Mouse (Mus musculus) forebrain, embryonic 16.5 days (tissue): Measurements from ENCODE around the gene 4933434E20Rik. TPM values are rescaled to one million over a fixed set of nuclear protein-coding genes. Genes with fewer than 3 reads are reported as not detected.

ENCODE experiments used
- ATAC-seq: fragments of 200-750 bp; cut with Nextera tagmentation; 2 replicates; pipeline ENCODE4 v1.8.0; 2017; ENCODE audit warnings: mild to moderate bottlenecking, moderate library complexity
- H3K27ac ChIP-seq: fragments of 300-500 bp; sonication (generic); 2 replicates; pipeline ENCODE4 v1.5.1; 2014; ENCODE audit warnings: low read length, control low read depth
- H3K27me3 ChIP-seq: fragments of 300-500 bp; sonication (generic); replicated peaks from 2 replicates; pipeline ENCODE4 v1.6.1; 2014; ENCODE audit warnings: low read length; ENCODE audit not compliant: control insufficient read depth, insufficient read depth
- H3K36me3 ChIP-seq: fragments of 300-500 bp; sonication (generic); 2 replicates; pipeline ENCODE4 v1.6.1; 2014; ENCODE audit not compliant: control insufficient read depth, insufficient read depth
- H3K4me1 ChIP-seq: fragments of 300-500 bp; sonication (generic); replicated peaks from 2 replicates; pipeline ENCODE4 v1.6.1; 2014; ENCODE audit warnings: low read length; ENCODE audit not compliant: control insufficient read depth, insufficient read depth
- H3K4me2 ChIP-seq: fragments of 300-500 bp; sonication (generic); 2 replicates; pipeline ENCODE4 v1.6.1; 2014; ENCODE audit warnings: mild to moderate bottlenecking, low read length, control low read depth
- H3K4me3 ChIP-seq: fragments of 300-500 bp; sonication (generic); replicated peaks from 2 replicates; pipeline ENCODE4 v1.5.1; 2014; ENCODE audit warnings: mild to moderate bottlenecking, low read length, control low read depth
- H3K9ac ChIP-seq: fragments of 300-500 bp; sonication (generic); replicated peaks from 2 replicates; pipeline ENCODE4 v1.6.1; 2014; ENCODE audit warnings: low read depth, low read length, control low read depth
- H3K9me3 ChIP-seq: fragments of 300-500 bp; sonication (generic); 2 replicates; pipeline ENCODE4 v1.6.1; 2016; ENCODE audit warnings: low read length; ENCODE audit not compliant: control insufficient read depth
- WGBS: fragments of 180-500 bp; shearing (Covaris S2); extraction: QIAGEN DNeasy Blood & Tissue Kit; methylation state at CpG from one replicate; pipeline ENCODE4 v1.1.7; 2014; 5-methylcytosine and 5-hydroxymethylcytosine counted together
- microRNA counts: library from miRNA; unstranded; fragments of <30 nt; microRNA quantifications from one replicate; lab custom pipeline; 2016
- microRNA-seq: library from miRNA; unstranded; fragments of <30 nt; microRNA quantifications from one replicate; pipeline ENCODE4, GENCODE M21; 2017
- polyA plus RNA-seq: library from polyadenylated mRNA; unstranded; fragments of >200 nt; fragmentation: Nextera tagmentation; extraction: Ambion mirVana; gene quantifications from 2 replicates; pipeline ENCODE4 v1.2.1, GENCODE M21; 2015

4933434E20Rik gene
- polyA plus RNA-seq, 1 experiment from 2014 or later, result 232 TPM

DNA sequence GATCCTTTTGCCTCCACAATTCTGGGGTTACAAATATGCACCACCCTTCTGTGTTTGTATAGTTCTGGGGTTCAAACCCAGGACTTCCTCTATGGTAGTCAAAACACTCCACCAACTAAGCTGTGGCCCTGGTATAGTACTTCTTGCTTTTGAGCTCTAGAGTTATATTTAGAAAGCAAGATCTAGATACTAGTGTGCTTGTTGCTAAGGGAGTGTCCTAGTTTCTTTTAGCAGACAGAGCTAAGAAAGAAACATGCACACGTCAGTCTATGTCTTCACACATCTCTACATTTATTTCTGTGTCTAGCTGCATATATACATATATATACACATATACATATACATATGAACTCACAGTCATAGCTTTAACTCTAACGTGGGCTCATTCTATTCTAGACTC lies 60.3 kb downstream of the 4933434E20Rik start:
- Histone ChIP-seq H3K27me3 (no peaks in the 10 kb centered on the region), H3K27ac (no peak overlapping the region), H3K9me3 (no peaks in the 10 kb centered on the region), H3K4me3 (no peak overlapping the region), H3K4me1 (no peaks in the 10 kb centered on the region), H3K36me3 (no peaks in the 10 kb centered on the region), H3K4me2 (no peak overlapping the region), H3K9ac (no peak overlapping the region)
- ATAC-seq, result no peak
- WGBS, result 78% methylated on average over 2 of the region's 2 CpGs

DNA sequence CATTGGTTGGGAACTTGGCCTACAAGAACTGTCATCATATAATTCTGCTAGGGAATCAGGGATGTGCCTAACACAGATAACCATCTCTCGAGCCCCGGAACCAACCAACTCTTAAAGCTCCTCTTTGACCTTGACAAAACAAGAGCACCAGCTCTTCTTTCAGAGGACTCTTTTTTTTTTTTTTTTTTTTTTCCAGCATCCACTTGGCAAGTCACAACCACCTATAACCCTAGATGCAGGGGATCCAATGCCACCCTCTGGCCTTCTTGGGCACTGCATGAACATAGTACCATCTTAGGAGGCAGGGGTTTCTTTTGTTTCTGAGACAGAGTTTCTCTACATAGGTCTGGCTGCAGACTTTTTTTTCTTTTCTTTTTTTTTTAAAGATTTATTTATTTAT lies 62.9 kb downstream of the 4933434E20Rik start:
- ATAC-seq, result no peak
- Histone ChIP-seq H3K27me3 (no peaks in the 10 kb centered on the region), H3K4me3 (no peak overlapping the region), H3K9me3 (no peaks in the 10 kb centered on the region), H3K4me2 (no peak overlapping the region), H3K36me3 (no peaks in the 10 kb centered on the region), H3K9ac (no peak overlapping the region), H3K27ac (no peak overlapping the region), H3K4me1 (no peaks in the 10 kb centered on the region)
- 93% methylated on average over 2 of the region's 2 CpGs for WGBS

DNA sequence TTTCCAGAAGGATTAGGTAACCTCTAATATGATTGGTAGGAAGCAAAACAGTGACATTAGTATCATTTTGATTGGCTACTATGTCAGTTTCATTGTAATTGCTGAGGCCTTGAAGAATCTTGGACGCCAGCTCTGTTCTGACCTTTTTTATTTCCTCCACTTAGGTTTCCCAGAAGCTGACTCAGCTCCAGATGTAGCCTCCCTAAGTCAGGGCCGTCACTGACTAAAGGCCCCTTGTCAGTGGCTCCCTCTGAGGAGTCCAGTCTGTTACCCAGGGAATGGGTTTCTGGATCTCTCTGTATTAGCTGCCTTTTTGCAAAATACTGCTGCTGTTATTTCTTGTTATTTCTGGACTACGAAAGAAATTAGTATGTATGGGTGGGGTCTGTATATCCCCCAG lies 64.1 kb downstream of the 4933434E20Rik start:
- Histone ChIP-seq H3K4me3 (no peak overlapping the region), H3K27ac (no peak overlapping the region), H3K9ac (no peak overlapping the region), H3K36me3 (no peaks in the 10 kb centered on the region), H3K4me1 (no peaks in the 10 kb centered on the region), H3K4me2 (no peak overlapping the region), H3K27me3 (no peaks in the 10 kb centered on the region), H3K9me3 (no peaks in the 10 kb centered on the region)
- ATAC-seq, result no peak
- 81% methylated on average over 3 of the region's 3 CpGs for WGBS

MicroRNAs encoded within 50 kb of the gene (microRNA counts, 519-probe panel; counts per million panel counts)
- 3,157 counts per million, percentile 80 among the panel's probes with 10 or more counts for microRNA mmu-miR-190b (lab: Ali Mortazavi, UCI)

Small RNA genes lying within 50 kb of the gene (microRNA-seq; reads per million reads assigned to microRNA genes)
- 21.2 reads per million, percentile 35 among the genes with 10 or more reads in this experiment for gene Mir190b
- 1.5 reads per million for gene Mir7669

Other genes with a start within 250 kb of the 4933434E20Rik start
- 1.4 and 1.6 TPM in 2 replicates for gene She, start 220.3 kb upstream of the 4933434E20Rik start, polyA plus RNA-seq
- gene Il6ra, start 138.4 kb upstream of the 4933434E20Rik start, polyA plus RNA-seq, result 0.54 and 0.88 TPM in 2 replicates
- 11.0 and 14.1 TPM in 2 replicates for gene Atp8b2, start 88.1 kb upstream of the 4933434E20Rik start, polyA plus RNA-seq
- gene Hax1, start 52.9 kb upstream of the 4933434E20Rik start, polyA plus RNA-seq, result 134 and 145 TPM in 2 replicates
- gene Ubap2l, start 992 bp downstream of the 4933434E20Rik start, polyA plus RNA-seq, result 146 and 158 TPM in 2 replicates
- gene Tpm3, start 21.0 kb downstream of the 4933434E20Rik start, polyA plus RNA-seq, result 471 and 509 TPM in 2 replicates
- gene Nup210l, start 52.5 kb downstream of the 4933434E20Rik start, polyA plus RNA-seq, result 0.22 and 0.42 TPM in 2 replicates
- gene Rps27, start 162.0 kb downstream of the 4933434E20Rik start, polyA plus RNA-seq, result 790 and 871 TPM in 2 replicates
- gene Rab13, start 162.1 kb downstream of the 4933434E20Rik start, polyA plus RNA-seq, result 21.7 and 22.2 TPM in 2 replicates
- gene Jtb, start 180.0 kb downstream of the 4933434E20Rik start, polyA plus RNA-seq, result 106 and 114 TPM in 2 replicates
- 2.7 and 3.3 TPM in 2 replicates for gene Creb3l4, start 191.9 kb downstream of the 4933434E20Rik start, polyA plus RNA-seq
- 42.5 and 43.1 TPM in 2 replicates for gene Slc39a1, start 196.5 kb downstream of the 4933434E20Rik start, polyA plus RNA-seq
- gene Crtc2, start 202.5 kb downstream of the 4933434E20Rik start, polyA plus RNA-seq, result 18.5 and 23.2 TPM in 2 replicates
- gene Dennd4b, start 213.5 kb downstream of the 4933434E20Rik start, polyA plus RNA-seq, result 5.3 and 6.7 TPM in 2 replicates
- 15.2 and 16.5 TPM in 2 replicates for gene Gatad2b, start 241.5 kb downstream of the 4933434E20Rik start, polyA plus RNA-seq